Mouse (Mus musculus): ENCODE data around the gene Rgs17. TPM values are rescaled to one million over a fixed set of nuclear protein-coding genes. Genes with fewer than 3 reads are reported as not detected.
"Not testable (repeated sequence)": the region's sequence is repeated elsewhere in the genome, so short reads cannot be mapped to it uniquely, and the experiment has no call there.

Gene Rgs17
- polyA plus RNA-seq (2014; fragmentation: Nextera tagmentation; extraction: Ambion mirVana): 2.6 and 3.0 TPM in 2 replicates

- peak; percentile 94 for ATAC-seq (ENCODE audit: low FRiP score)
- H3K4me2 ChIP-seq: peak within 1 kb of the TSS; percentile 97
- under 1% methylated on average over 18 of the region's 35 CpGs for WGBS
- H3K9me3 ChIP-seq (ENCODE audit: control insufficient read depth, low read length): no peaks in the 10 kb centered on the region
- DNase-seq (ENCODE audit: low spot score, missing footprints): peak; percentile 96
- H3K4me1 ChIP-seq (ENCODE audit: control insufficient read depth, insufficient read depth, low read length): peaks cover 2% of the 10 kb centered on the region; the same call in 1 of the 2 replicates
- no peaks in the 10 kb centered on the region; the same call in 1 of the 2 replicates for H3K27me3 ChIP-seq (ENCODE audit: control insufficient read depth, insufficient read depth, low read length)
- 0 out of 2 replicates have a peak within 1 kb of the TSS, but pooled peaks have one; percentile 11 for H3K27ac ChIP-seq (ENCODE audit: low read depth, low read length)
- H3K4me3 ChIP-seq (ENCODE audit: low read depth, low read length): peak within 1 kb of the TSS; percentile 57
- peak within 1 kb of the TSS; percentile 68 for H3K9ac ChIP-seq (ENCODE audit: low read length)
- no peaks in the 10 kb centered on the region for H3K36me3 ChIP-seq (ENCODE audit: control insufficient read depth, insufficient read depth, low read length)
These were observed at the start of gene Rgs17 for GRCm38 (mm10) chr10:5922294-5922828. Gene Rgs17, minus strand, starts transcription at chr10:5922400.

- H3K4me1 ChIP-seq (ENCODE audit: control insufficient read depth, insufficient read depth, low read length): no peaks in the 10 kb centered on the region
- no peaks in the 10 kb centered on the region for H3K36me3 ChIP-seq (ENCODE audit: control insufficient read depth, insufficient read depth, low read length)
- ATAC-seq (ENCODE audit: low FRiP score) (no peak), DNase-seq (ENCODE audit: low spot score, missing footprints) (no peak)
- H3K27me3 ChIP-seq (ENCODE audit: control insufficient read depth, insufficient read depth, low read length): no peaks in the 10 kb centered on the region
- no peak overlapping the region for H3K9ac ChIP-seq (ENCODE audit: low read length)
- H3K4me3 ChIP-seq (ENCODE audit: low read depth, low read length): no peak overlapping the region
- no peak overlapping the region for H3K4me2 ChIP-seq
- no peaks in the 10 kb centered on the region for H3K9me3 ChIP-seq (ENCODE audit: control insufficient read depth, low read length)
- WGBS: 83% methylated on average over 2 of the region's 2 CpGs
- no peak overlapping the region for H3K27ac ChIP-seq (ENCODE audit: low read depth, low read length)
These were observed 45.5 kb upstream of the Rgs17 start for GRCm38 (mm10) chr10:5967655-5968054.

GRCm38 (mm10) chr10:5953787-5954186 lies 31.6 kb upstream of the Rgs17 start:
- H3K36me3 ChIP-seq (ENCODE audit: control insufficient read depth, insufficient read depth, low read length); H3K27ac ChIP-seq (ENCODE audit: low read depth, low read length); H3K4me3 ChIP-seq (ENCODE audit: low read depth, low read length); H3K4me1 ChIP-seq (ENCODE audit: control insufficient read depth, insufficient read depth, low read length); DNase-seq (ENCODE audit: low spot score, missing footprints); H3K9me3 ChIP-seq (ENCODE audit: control insufficient read depth, low read length); H3K9ac ChIP-seq (ENCODE audit: low read length); H3K27me3 ChIP-seq (ENCODE audit: control insufficient read depth, insufficient read depth, low read length); ATAC-seq (ENCODE audit: low FRiP score); H3K4me2 ChIP-seq: not testable (repeated sequence)

- H3K9ac ChIP-seq (ENCODE audit: low read length): no peak overlapping the region
- H3K4me1 ChIP-seq (ENCODE audit: control insufficient read depth, insufficient read depth, low read length): peaks cover 2% of the 10 kb centered on the region; the same call in 1 of the 2 replicates
- 88% methylated on average over 5 of the region's 5 CpGs for WGBS
These were observed 2.1 kb upstream of the Rgs17 start for GRCm38 (mm10) chr10:5924261-5924660.

GRCm38 (mm10) chr10:5923096-5923495 lies 896 bp upstream of the Rgs17 start:
- Histone ChIP-seq H3K27ac (ENCODE audit: low read depth, low read length) (no peak overlapping the region), H3K4me1 (ENCODE audit: control insufficient read depth, insufficient read depth, low read length) (peaks cover 2% of the 10 kb centered on the region; the same call in 1 of the 2 replicates), H3K27me3 (ENCODE audit: control insufficient read depth, insufficient read depth, low read length) (no peaks in the 10 kb centered on the region; the same call in 1 of the 2 replicates), H3K4me2 (no peak overlapping the region), H3K9me3 (ENCODE audit: control insufficient read depth, low read length) (no peaks in the 10 kb centered on the region), H3K36me3 (ENCODE audit: control insufficient read depth, insufficient read depth, low read length) (no peaks in the 10 kb centered on the region), H3K9ac (ENCODE audit: low read length) (no peak overlapping the region), H3K4me3 (ENCODE audit: low read depth, low read length) (no peak overlapping the region)
- DNase-seq (ENCODE audit: low spot score, missing footprints) (no peak), ATAC-seq (ENCODE audit: low FRiP score) (no peak)
- 14% methylated on average over 9 of the region's 9 CpGs for WGBS

More at GRCm38 (mm10) chr10:5924261-5924660, 2.1 kb upstream of the Rgs17 start:
- no peak overlapping the region for H3K27ac ChIP-seq (ENCODE audit: low read depth, low read length)
- H3K36me3 ChIP-seq (ENCODE audit: control insufficient read depth, insufficient read depth, low read length): no peaks in the 10 kb centered on the region
- H3K4me2 ChIP-seq: no peak overlapping the region
- H3K27me3 ChIP-seq (ENCODE audit: control insufficient read depth, insufficient read depth, low read length): no peaks in the 10 kb centered on the region; the same call in 1 of the 2 replicates
- DNase-seq (ENCODE audit: low spot score, missing footprints): no peak
- H3K4me3 ChIP-seq (ENCODE audit: low read depth, low read length): no peak overlapping the region
- no peak for ATAC-seq (ENCODE audit: low FRiP score)
- no peaks in the 10 kb centered on the region for H3K9me3 ChIP-seq (ENCODE audit: control insufficient read depth, low read length)

GRCm38 (mm10) chr10:5921771-5922170 lies 429 bp downstream of the Rgs17 start:
- Histone ChIP-seq H3K9me3 (ENCODE audit: control insufficient read depth, low read length) (no peaks in the 10 kb centered on the region), H3K4me1 (ENCODE audit: control insufficient read depth, insufficient read depth, low read length) (peaks cover 2% of the 10 kb centered on the region; the same call in 1 of the 2 replicates), H3K27ac (ENCODE audit: low read depth, low read length) (no peak overlapping the region), H3K9ac (ENCODE audit: low read length) (peak overlapping the region; percentile 68), H3K4me3 (ENCODE audit: low read depth, low read length) (peak overlapping the region; percentile 57), H3K4me2 (peak overlapping the region; percentile 97), H3K36me3 (ENCODE audit: control insufficient read depth, insufficient read depth, low read length) (no peaks in the 10 kb centered on the region), H3K27me3 (ENCODE audit: control insufficient read depth, insufficient read depth, low read length) (no peaks in the 10 kb centered on the region; the same call in 1 of the 2 replicates)
- WGBS: under 1% methylated on average over 31 of the region's 31 CpGs
- DNase-seq (ENCODE audit: low spot score, missing footprints): peak; percentile 90
- ATAC-seq (ENCODE audit: low FRiP score): peak; percentile 54

GRCm38 (mm10) chr10:5921031-5921551 lies 1.1 kb downstream of the Rgs17 start:
- Histone ChIP-seq H3K9me3 (ENCODE audit: control insufficient read depth, low read length) (no peaks in the 10 kb centered on the region), H3K36me3 (ENCODE audit: control insufficient read depth, insufficient read depth, low read length) (no peaks in the 10 kb centered on the region), H3K27ac (ENCODE audit: low read depth, low read length) (0 out of 2 replicates have a peak overlapping the region, but pooled peaks have one; percentile 11), H3K9ac (ENCODE audit: low read length) (peak overlapping the region; percentile 68), H3K4me2 (peak overlapping the region; percentile 97), H3K27me3 (ENCODE audit: control insufficient read depth, insufficient read depth, low read length) (no peaks in the 10 kb centered on the region; the same call in 1 of the 2 replicates), H3K4me1 (ENCODE audit: control insufficient read depth, insufficient read depth, low read length) (peaks cover 2% of the 10 kb centered on the region; the same call in 1 of the 2 replicates), H3K4me3 (ENCODE audit: low read depth, low read length) (peak overlapping the region; percentile 57)
- DNase-seq (ENCODE audit: low spot score, missing footprints) (peak; percentile 92), ATAC-seq (ENCODE audit: low FRiP score) (peak; percentile 34)
- WGBS: 4% methylated on average over 12 of the region's 12 CpGs

DNA sequence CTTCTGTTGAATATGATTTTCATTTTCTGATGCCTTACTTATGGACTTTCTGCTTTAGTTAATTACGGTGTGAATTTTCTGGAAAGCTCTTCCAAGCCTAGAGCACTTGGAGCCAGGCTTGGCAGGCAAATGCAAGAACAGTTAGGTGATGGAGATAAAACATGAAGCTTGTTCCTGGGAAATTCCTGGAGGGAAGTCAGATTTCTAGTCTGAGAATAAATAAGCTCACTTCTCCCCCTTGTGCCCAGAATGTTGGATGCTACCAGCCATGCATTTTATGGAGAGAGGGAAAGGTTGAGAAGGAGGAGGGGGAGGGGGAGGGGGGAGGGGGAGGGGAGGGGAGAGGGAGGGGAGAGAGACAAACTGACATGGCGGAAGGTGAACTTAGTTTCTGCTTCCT lies 17.8 kb downstream of the Rgs17 start:
- H3K4me2 ChIP-seq: no peak overlapping the region
- no peaks in the 10 kb centered on the region for H3K27me3 ChIP-seq (ENCODE audit: control insufficient read depth, insufficient read depth, low read length)
- DNase-seq (ENCODE audit: low spot score, missing footprints) (peak; percentile 39), ATAC-seq (ENCODE audit: low FRiP score) (no peak)
- H3K36me3 ChIP-seq (ENCODE audit: control insufficient read depth, insufficient read depth, low read length): no peaks in the 10 kb centered on the region
- no peaks in the 10 kb centered on the region for H3K9me3 ChIP-seq (ENCODE audit: control insufficient read depth, low read length)
- 90% methylated on average over 2 of the region's 2 CpGs for WGBS
- H3K4me3 ChIP-seq (ENCODE audit: low read depth, low read length): no peak overlapping the region
- H3K4me1 ChIP-seq (ENCODE audit: control insufficient read depth, insufficient read depth, low read length): no peaks in the 10 kb centered on the region
- no peak overlapping the region for H3K27ac ChIP-seq (ENCODE audit: low read depth, low read length)
- no peak overlapping the region for H3K9ac ChIP-seq (ENCODE audit: low read length)

DNA sequence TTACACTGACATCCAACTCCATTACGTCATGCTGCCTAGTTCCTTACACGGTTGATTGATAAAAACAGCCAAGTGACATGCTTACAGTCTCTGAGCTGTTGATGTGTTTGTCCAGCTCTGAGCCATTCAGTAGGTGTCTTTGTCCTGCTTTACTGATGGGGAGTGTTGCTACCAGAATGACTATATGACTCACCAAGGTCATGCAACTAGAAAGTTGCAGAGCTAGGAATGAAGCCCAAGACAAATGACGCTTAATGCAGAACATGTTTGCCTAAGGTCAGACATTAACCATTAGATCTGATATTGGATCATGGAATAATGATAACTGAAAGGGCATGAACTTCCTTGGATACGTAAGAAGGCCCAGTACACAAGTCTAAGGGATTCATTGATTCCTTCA lies 20.4 kb downstream of the Rgs17 start:
- no peak overlapping the region for H3K27ac ChIP-seq (ENCODE audit: low read depth, low read length)
- ATAC-seq (ENCODE audit: low FRiP score) (no peak), DNase-seq (ENCODE audit: low spot score, missing footprints) (no peak)
- no peaks in the 10 kb centered on the region for H3K36me3 ChIP-seq (ENCODE audit: control insufficient read depth, insufficient read depth, low read length)
- no peak overlapping the region for H3K9ac ChIP-seq (ENCODE audit: low read length)
- H3K4me1 ChIP-seq (ENCODE audit: control insufficient read depth, insufficient read depth, low read length): no peaks in the 10 kb centered on the region
- H3K4me3 ChIP-seq (ENCODE audit: low read depth, low read length): no peak overlapping the region
- no peaks in the 10 kb centered on the region for H3K27me3 ChIP-seq (ENCODE audit: control insufficient read depth, insufficient read depth, low read length)
- no peaks in the 10 kb centered on the region for H3K9me3 ChIP-seq (ENCODE audit: control insufficient read depth, low read length)
- no peak overlapping the region for H3K4me2 ChIP-seq
- 82% methylated on average over 4 of the region's 4 CpGs for WGBS
